Mouse (Mus musculus) liver, embryonic 13.5 days (tissue): ENCODE measurements around the gene Sephs1. TPM values are rescaled to one million over a fixed set of nuclear protein-coding genes. Genes with fewer than 3 reads are reported as not detected.
A peak's percentile ranks its signal among the peaks of the same experiment; 100 is the strongest.

Source experiments
- ATAC-seq: fragments of 200-750 bp; cut with Nextera tagmentation; 2 replicates; pipeline ENCODE4 v1.8.0; 2017; ENCODE audit warnings: low read depth, mild to moderate bottlenecking, moderate number of reproducible peaks, moderate library complexity
- DNase-seq: peaks from one replicate; pipeline ENCODE4 v3.0.0; 2022
- H3K27ac ChIP-seq: fragments of 300-500 bp; sonication (generic); 2 replicates; pipeline ENCODE4 v1.5.1; 2015; ENCODE audit warnings: moderate library complexity, mild to moderate bottlenecking, inconsistent platforms
- H3K27me3 ChIP-seq: fragments of 300-500 bp; sonication (generic); 2 replicates; pipeline ENCODE4 v1.6.1; 2015; ENCODE audit warnings: mild to moderate bottlenecking, inconsistent platforms
- H3K36me3 ChIP-seq: fragments of 300-500 bp; sonication (generic); 2 replicates; pipeline ENCODE4 v1.6.1; 2015; ENCODE audit warnings: mild to moderate bottlenecking, inconsistent platforms
- H3K4me1 ChIP-seq: fragments of 300-500 bp; sonication (generic); replicated peaks from 2 replicates; pipeline ENCODE4 v1.6.1; 2015; ENCODE audit warnings: inconsistent platforms
- H3K4me2 ChIP-seq: fragments of 300-500 bp; sonication (generic); 2 replicates; pipeline ENCODE4 v1.6.1; 2015; ENCODE audit warnings: inconsistent platforms, mild to moderate bottlenecking, moderate library complexity
- H3K4me3 ChIP-seq: fragments of 300-500 bp; sonication (generic); replicated peaks from 2 replicates; pipeline ENCODE4 v1.5.1; 2015; ENCODE audit warnings: mild to moderate bottlenecking, inconsistent platforms
- H3K9ac ChIP-seq: fragments of 300-500 bp; sonication (generic); 2 replicates; pipeline ENCODE4 v1.6.1; 2015; ENCODE audit warnings: mild to moderate bottlenecking, inconsistent platforms
- H3K9me3 ChIP-seq: fragments of 300-500 bp; sonication (generic); replicated peaks from 2 replicates; pipeline ENCODE4 v1.6.1; 2016; ENCODE audit warnings: inconsistent platforms
- WGBS: fragments of 180-500 bp; shearing (Covaris S2); methylation state at CpG from one replicate; pipeline ENCODE4 v1.1.7; 2015; ENCODE audit not compliant: insufficient replicate concordance; 5-methylcytosine and 5-hydroxymethylcytosine counted together
- polyA plus RNA-seq: library from polyadenylated mRNA; unstranded; fragments of >200 nt; fragmentation: Nextera tagmentation; extraction: Ambion mirVana; gene quantifications from 2 replicates; pipeline ENCODE4 v1.2.1, GENCODE M21; 2015

Gene Sephs1
- 33.2 and 39.6 TPM in 2 replicates for polyA plus RNA-seq

GRCm38 (mm10) chr2:4881350-4882248, at the start of gene Sephs1:
TSS of gene Sephs1 (plus strand) at chr2:4881564.
- H3K4me1 ChIP-seq = peaks cover 30% of the 10 kb centered on the region
- peak; percentile 73 for DNase-seq
- WGBS = under 1% methylated on average over 97 of the region's 115 CpGs
- H3K4me3 ChIP-seq = peak within 1 kb of the TSS; percentile 93
- H3K9ac ChIP-seq = peak within 1 kb of the TSS; percentile 97
- H3K9me3 ChIP-seq = no peaks in the 10 kb centered on the region
- H3K4me2 ChIP-seq = peak within 1 kb of the TSS; percentile 91
- H3K27me3 ChIP-seq = peaks cover 26% of the 10 kb centered on the region
- peak within 1 kb of the TSS; percentile 93 for H3K27ac ChIP-seq
- H3K36me3 ChIP-seq = peaks cover 23% of the 10 kb centered on the region
- ATAC-seq = peak; percentile 79

- Histone ChIP-seq H3K36me3 (no peaks in the 10 kb centered on the region), H3K9ac (no peak overlapping the region), H3K4me3 (no peak overlapping the region), H3K4me2 (no peak overlapping the region), H3K9me3 (no peaks in the 10 kb centered on the region), H3K27ac (no peak overlapping the region), H3K27me3 (no peaks in the 10 kb centered on the region), H3K4me1 (peaks cover 27% of the 10 kb centered on the region)
- ATAC-seq (no peak), DNase-seq (no peak)
- 56% methylated on average over 4 of the region's 4 CpGs for WGBS
These were observed 49.2 kb upstream of the Sephs1 start for GRCm38 (mm10) chr2:4832166-4832565.

- H3K27me3 ChIP-seq = no peaks in the 10 kb centered on the region
These were observed 31.9 kb upstream of the Sephs1 start for GRCm38 (mm10) chr2:4849449-4849848.

GRCm38 (mm10) chr2:4857186-4857585, 24.2 kb upstream of the Sephs1 start:
- no peak overlapping the region for H3K4me3 ChIP-seq
- no peak for DNase-seq
- H3K27ac ChIP-seq = no peak overlapping the region
- H3K9me3 ChIP-seq = no peaks in the 10 kb centered on the region
- H3K4me1 ChIP-seq = no peaks in the 10 kb centered on the region
- H3K36me3 ChIP-seq = no peaks in the 10 kb centered on the region
- no peak for ATAC-seq
- H3K27me3 ChIP-seq = no peaks in the 10 kb centered on the region
- WGBS = 50% methylated on average over 5 of the region's 5 CpGs
- H3K9ac ChIP-seq = no peak overlapping the region
- no peak overlapping the region for H3K4me2 ChIP-seq

More at GRCm38 (mm10) chr2:4849449-4849848, 31.9 kb upstream of the Sephs1 start:
- ATAC-seq = no peak
- no peak for DNase-seq
- Histone ChIP-seq H3K4me2 (no peak overlapping the region), H3K4me1 (no peaks in the 10 kb centered on the region), H3K9me3 (no peaks in the 10 kb centered on the region), H3K36me3 (no peaks in the 10 kb centered on the region), H3K9ac (no peak overlapping the region), H3K27ac (no peak overlapping the region), H3K4me3 (no peak overlapping the region)
- WGBS = 62% methylated on average over 2 of the region's 2 CpGs

- no peak for ATAC-seq
These were observed 23.2 kb upstream of the Sephs1 start for GRCm38 (mm10) chr2:4858161-4858560.

GRCm38 (mm10) chr2:4864008-4864816, 17.2 kb upstream of the Sephs1 start:
- no peaks in the 10 kb centered on the region for H3K9me3 ChIP-seq
- 40% methylated on average over 7 of the region's 7 CpGs for WGBS
- H3K4me2 ChIP-seq = no peak overlapping the region
- DNase-seq (peak; percentile 19), ATAC-seq (0 out of 2 replicates have a peak, but pooled peaks have one; percentile 20)
- H3K27ac ChIP-seq = no peak overlapping the region
- no peaks in the 10 kb centered on the region for H3K4me1 ChIP-seq
- no peaks in the 10 kb centered on the region for H3K27me3 ChIP-seq
- no peaks in the 10 kb centered on the region for H3K36me3 ChIP-seq
- H3K9ac ChIP-seq = no peak overlapping the region
- H3K4me3 ChIP-seq = no peak overlapping the region

More at GRCm38 (mm10) chr2:4858161-4858560, 23.2 kb upstream of the Sephs1 start:
- H3K27ac ChIP-seq = no peak overlapping the region; the same call in 1 of the 2 replicates
- no peak overlapping the region for H3K9ac ChIP-seq
- no peak for DNase-seq
- no peaks in the 10 kb centered on the region for H3K36me3 ChIP-seq
- 59% methylated on average over 10 of the region's 10 CpGs for WGBS
- H3K4me2 ChIP-seq = no peak overlapping the region
- H3K4me1 ChIP-seq = no peaks in the 10 kb centered on the region
- H3K4me3 ChIP-seq = no peak overlapping the region
- no peaks in the 10 kb centered on the region for H3K9me3 ChIP-seq
- no peaks in the 10 kb centered on the region for H3K27me3 ChIP-seq

- Histone ChIP-seq H3K27me3 (no peaks in the 10 kb centered on the region), H3K4me2 (no peak overlapping the region), H3K9ac (no peak overlapping the region), H3K9me3 (no peaks in the 10 kb centered on the region), H3K36me3 (no peaks in the 10 kb centered on the region), H3K27ac (no peak overlapping the region), H3K4me3 (no peak overlapping the region), H3K4me1 (no peaks in the 10 kb centered on the region)
- ATAC-seq = no peak
- 41% methylated on average over 9 of the region's 9 CpGs for WGBS
- DNase-seq = no peak
These were observed 16.5 kb upstream of the Sephs1 start for GRCm38 (mm10) chr2:4864817-4865296.

GRCm38 (mm10) chr2:4868028-4868725, 13.2 kb upstream of the Sephs1 start:
- Histone ChIP-seq H3K27ac (no peak overlapping the region), H3K9ac (no peak overlapping the region), H3K4me2 (no peak overlapping the region), H3K4me1 (no peaks in the 10 kb centered on the region), H3K36me3 (no peaks in the 10 kb centered on the region), H3K4me3 (no peak overlapping the region), H3K9me3 (no peaks in the 10 kb centered on the region), H3K27me3 (no peaks in the 10 kb centered on the region)
- no peak for ATAC-seq
- WGBS = 58% methylated on average over 12 of the region's 12 CpGs
- DNase-seq = no peak

- no peaks in the 10 kb centered on the region for H3K36me3 ChIP-seq
- no peak for ATAC-seq
- no peaks in the 10 kb centered on the region for H3K4me1 ChIP-seq
- H3K4me2 ChIP-seq = no peak overlapping the region
- H3K9me3 ChIP-seq = no peaks in the 10 kb centered on the region
- no peak for DNase-seq
- no peak overlapping the region for H3K9ac ChIP-seq
- H3K27me3 ChIP-seq = 0 out of 2 replicates have a peak, but pooled peaks cover 10% of the 10 kb centered on the region
- WGBS = 30% methylated on average over 9 of the region's 9 CpGs
- H3K27ac ChIP-seq = no peak overlapping the region
- no peak overlapping the region for H3K4me3 ChIP-seq
These were observed 8.6 kb upstream of the Sephs1 start for GRCm38 (mm10) chr2:4872740-4873139.

- 55% methylated on average over 6 of the region's 6 CpGs for WGBS
- Histone ChIP-seq H3K4me2 (no peak overlapping the region), H3K4me1 (no peaks in the 10 kb centered on the region), H3K27ac (no peak overlapping the region), H3K36me3 (no peaks in the 10 kb centered on the region), H3K9me3 (no peaks in the 10 kb centered on the region), H3K9ac (no peak overlapping the region), H3K27me3 (0 out of 2 replicates have a peak, but pooled peaks cover 13% of the 10 kb centered on the region), H3K4me3 (no peak overlapping the region)
- DNase-seq = no peak
- ATAC-seq = no peak
These were observed 8.0 kb upstream of the Sephs1 start for GRCm38 (mm10) chr2:4873331-4873730.
